Mouse (Mus musculus) spleen, adult 2 months (tissue): Measurements from ENCODE around the gene Spats2.

ENCODE experiments used
- CTCF ChIP-seq: fragments of 200-500 bp; IDR thresholded peaks from 2 replicates; pipeline ENCODE4 v1.5.1; 2011; ENCODE audit warnings: mild to moderate bottlenecking, inconsistent platforms; ENCODE audit not compliant: insufficient read depth, insufficient read length, insufficient replicate concordance; ENCODE audit errors: extremely low read depth
- POLR2A ChIP-seq: fragments of 200-500 bp; IDR thresholded peaks from 2 replicates; pipeline ENCODE4 v1.6.1; 2011; ENCODE audit warnings: low read depth, low read length, inconsistent platforms

GRCm38 (mm10) chr15:99115065-99115423 lies 10.7 kb upstream of the Spats2 start:
- TF ChIP-seq POLR2A (no peak), CTCF (no peak)
